In genomic region chr11:43929706-43930105, GRCm38 (mm10) we compare ENCODE assay signal across 8 mouse cellular contexts. TPM values are rescaled to one million over a fixed set of nuclear protein-coding genes. Genes with fewer than 3 reads are reported as not detected.
"Had no signal": no experiment of that assay in that cellular context is flagged by ENCODE, and none has a peak within 500 bp of the region (broad histone marks: within the 10 kb centered on the region; RNA-seq: fewer than 3 reads in every experiment).

No protein-coding gene starts in this region.

- DNase-seq: layer of hippocampus, postnatal 36 days; liver, embryonic 13.5 days; liver, postnatal 0 days; right cerebral cortex, postnatal 14 days; thymus, postnatal 4 days had no signal

- H3K27ac ChIP-seq: limb, embryonic 15.5 days; liver, embryonic 13.5 days had no signal

- H3K4me3 ChIP-seq: limb, embryonic 15.5 days; liver, embryonic 13.5 days had no signal

- H3K9me3 ChIP-seq: limb, embryonic 15.5 days; liver, embryonic 13.5 days had no signal

- H3K4me2 ChIP-seq: limb, embryonic 15.5 days; liver, embryonic 13.5 days had no signal

- ATAC-seq: liver, postnatal 0 days; midbrain, embryonic 16.5 days had no signal

- H3K4me1 ChIP-seq: limb, embryonic 15.5 days; liver, embryonic 13.5 days had no signal

- H3K9ac ChIP-seq: limb, embryonic 15.5 days; liver, embryonic 13.5 days; liver, postnatal 0 days had no signal

- H3K27me3 ChIP-seq: limb, embryonic 15.5 days; liver, embryonic 13.5 days had no signal

- H3K36me3 ChIP-seq: limb, embryonic 15.5 days; liver, embryonic 13.5 days had no signal

RNA-seq across cellular contexts. Expression of gene Adra1b, which starts 28.7 kb away (rescaled TPM):
- total RNA-seq: megakaryocyte progenitor cell, adult 5-6 weeks had no signal
